Mouse (Mus musculus): Measurements from ENCODE around the gene 1110008P14Rik. TPM values are rescaled to one million over a fixed set of nuclear protein-coding genes. Genes with fewer than 3 reads are reported as not detected.

The 1110008P14Rik gene
- polyA plus RNA-seq, 1 experiment: 153 TPM

DNA sequence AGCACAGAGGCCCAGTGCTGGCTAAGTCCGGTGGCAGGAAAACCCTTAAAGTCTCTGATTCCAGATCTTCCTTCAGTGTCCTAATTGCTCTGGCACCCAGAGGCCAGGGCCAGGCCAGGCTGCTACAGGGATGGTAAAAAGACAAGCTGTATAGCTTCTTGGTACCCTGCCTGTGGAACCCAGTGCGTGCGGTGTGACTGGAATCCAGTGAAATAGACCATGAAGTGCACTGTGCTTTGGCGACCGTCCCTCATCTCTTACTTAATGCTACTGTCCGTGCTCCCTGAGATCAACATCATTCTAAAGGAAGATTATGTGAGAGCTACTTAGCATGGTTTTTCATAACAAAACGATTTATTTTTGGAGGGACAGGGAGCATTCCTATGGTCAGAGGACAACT, 29.7 kb upstream of the 1110008P14Rik start:
- TF ChIP-seq MYOG (IDR thresholded peaks at IDR 0.05; ENCODE audit: control insufficient read depth in 1 of 3, insufficient read depth in 1 of 3, insufficient read length in 2 of 3, low read depth in 2 of 3): no peak
- no peak for TF ChIP-seq REST (IDR thresholded peaks at IDR 0.05; ENCODE audit: insufficient read depth, insufficient read length)
- no peak for TF ChIP-seq POLR2A (IDR thresholded peaks at IDR 0.05; ENCODE audit: insufficient read length, low read depth)
- TF ChIP-seq USF1 (IDR thresholded peaks at IDR 0.05; ENCODE audit: low read depth): no peak
- TF ChIP-seq TCF3 (IDR thresholded peaks at IDR 0.05; ENCODE audit: insufficient read length, low read depth): no peak
- TF ChIP-seq MAX (IDR thresholded peaks at IDR 0.05; ENCODE audit: low read depth): no peak
- H3K79me2 ChIP-seq (ENCODE audit: control insufficient read depth, insufficient read depth): no peaks in the 10 kb centered on the region
- H3K4me3 ChIP-seq: no peak overlapping the region
- no peaks in the 10 kb centered on the region for H3K36me3 ChIP-seq (ENCODE audit: control insufficient read depth, insufficient read depth)
- no peak overlapping the region for H3K4me2 ChIP-seq (ENCODE audit: low read depth)
- no peak overlapping the region for H3ac ChIP-seq (ENCODE audit: control insufficient read depth, insufficient read length)
- no peaks in the 10 kb centered on the region for H3K27me3 ChIP-seq (ENCODE audit: control insufficient read depth, insufficient read depth, insufficient read length)

- Histone ChIP-seq H3K4me3 (no peak overlapping the region), H3K36me3 (ENCODE audit: control insufficient read depth, insufficient read depth) (no peaks in the 10 kb centered on the region), H3ac (ENCODE audit: control insufficient read depth, insufficient read length) (no peak overlapping the region), H3K4me2 (ENCODE audit: low read depth) (no peak overlapping the region), H3K27me3 (ENCODE audit: control insufficient read depth, insufficient read depth, insufficient read length) (no peaks in the 10 kb centered on the region), H3K79me2 (ENCODE audit: control insufficient read depth, insufficient read depth) (no peaks in the 10 kb centered on the region)
- TF ChIP-seq POLR2A (IDR thresholded peaks at IDR 0.05; ENCODE audit: insufficient read length, low read depth): no peak
- no peak for TF ChIP-seq USF1 (IDR thresholded peaks at IDR 0.05; ENCODE audit: low read depth)
- no peak for TF ChIP-seq POLR2AphosphoS2 (IDR thresholded peaks at IDR 0.05; ENCODE audit: insufficient read length, low read depth)
- TF ChIP-seq CEBPB (IDR thresholded peaks at IDR 0.05; ENCODE audit: insufficient read depth, poor library complexity, severe bottlenecking): no peak
- no peak for TF ChIP-seq MYOG (IDR thresholded peaks at IDR 0.05; ENCODE audit: control insufficient read depth in 1 of 3, insufficient read depth in 1 of 3, insufficient read length in 2 of 3, low read depth in 2 of 3)
- TF ChIP-seq REST (IDR thresholded peaks at IDR 0.05; ENCODE audit: insufficient read depth, insufficient read length): no peak
- no peak for TF ChIP-seq TCF3 (IDR thresholded peaks at IDR 0.05; ENCODE audit: insufficient read length, low read depth)
- TF ChIP-seq MYOD1 (IDR thresholded peaks at IDR 0.05; ENCODE audit: control insufficient read depth in 1 of 3, insufficient read length in 2 of 3, low read depth in 2 of 3): no peak
Measured at GRCm38 (mm10) chr2:32408429-32409424, 27.0 kb upstream of the 1110008P14Rik start.

DNA sequence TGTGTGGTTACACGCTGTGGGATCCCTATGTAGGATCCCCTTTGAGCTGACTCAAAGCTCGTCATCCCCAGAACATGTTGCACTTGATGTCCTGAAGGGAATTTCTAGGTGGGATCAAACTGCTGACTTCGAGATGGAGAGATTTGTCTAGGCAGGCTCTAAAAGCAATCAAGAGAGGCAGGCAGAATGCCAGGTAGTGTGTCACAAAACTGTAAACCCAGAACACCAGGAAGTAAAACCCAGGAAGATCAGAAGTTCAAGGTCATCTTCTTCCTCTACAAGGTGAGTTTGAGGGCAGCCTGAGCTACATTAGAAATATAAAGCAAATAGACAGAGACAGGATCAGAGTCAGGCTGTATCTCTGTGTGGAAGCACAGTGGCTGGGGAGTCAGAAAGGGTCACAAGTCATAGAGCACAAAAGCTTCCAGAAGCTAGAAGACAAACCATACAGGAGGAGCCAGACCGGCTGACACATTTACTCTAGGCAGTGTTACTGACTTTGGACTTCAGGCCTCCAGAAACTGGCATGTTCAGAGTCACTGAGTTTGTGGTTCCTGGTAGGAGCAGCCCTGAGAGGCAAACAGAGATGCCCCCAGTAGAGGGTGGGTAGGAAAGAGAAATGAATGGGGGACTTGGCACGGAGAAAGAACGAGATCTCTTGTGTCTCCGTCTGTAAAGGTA, 25.5 kb upstream of the 1110008P14Rik start:
- H3K4me3 ChIP-seq: no peak overlapping the region
- H3K4me2 ChIP-seq (ENCODE audit: low read depth): no peak overlapping the region
- H3K79me2 ChIP-seq (ENCODE audit: control insufficient read depth, insufficient read depth): no peaks in the 10 kb centered on the region
- TF ChIP-seq SRF (IDR thresholded peaks at IDR 0.05; ENCODE audit: control insufficient read depth, insufficient read length, low read depth) (no peak), REST (IDR thresholded peaks at IDR 0.05; ENCODE audit: insufficient read depth, insufficient read length) (no peak), TCF3 (IDR thresholded peaks at IDR 0.05; ENCODE audit: insufficient read length, low read depth) (no peak), MYOG (IDR thresholded peaks at IDR 0.05; ENCODE audit: control insufficient read depth in 1 of 3, insufficient read depth in 1 of 3, insufficient read length in 2 of 3, low read depth in 2 of 3) (no peak), CEBPB (IDR thresholded peaks at IDR 0.05; ENCODE audit: insufficient read depth, poor library complexity, severe bottlenecking) (no peak), POLR2AphosphoS2 (IDR thresholded peaks at IDR 0.05; ENCODE audit: insufficient read length, low read depth) (no peak), MAX (IDR thresholded peaks at IDR 0.05; ENCODE audit: low read depth) (no peak), TCF12 (IDR thresholded peaks at IDR 0.05; ENCODE audit: insufficient read depth, poor library complexity, severe bottlenecking) (no peak), USF1 (IDR thresholded peaks at IDR 0.05; ENCODE audit: low read depth) (no peak), E2F4 (IDR thresholded peaks at IDR 0.05; ENCODE audit: insufficient read depth) (no peak), MYOD1 (IDR thresholded peaks at IDR 0.05; ENCODE audit: control insufficient read depth in 1 of 3, insufficient read length in 2 of 3, low read depth in 2 of 3) (no peak), POLR2A (IDR thresholded peaks at IDR 0.05; ENCODE audit: insufficient read length, low read depth) (no peak)
- H3ac ChIP-seq (ENCODE audit: control insufficient read depth, insufficient read length): no peak overlapping the region
- H3K27me3 ChIP-seq (ENCODE audit: control insufficient read depth, insufficient read depth, insufficient read length): no peaks in the 10 kb centered on the region
- H3K36me3 ChIP-seq (ENCODE audit: control insufficient read depth, insufficient read depth): no peaks in the 10 kb centered on the region

- Histone ChIP-seq H3K27me3 (ENCODE audit: control insufficient read depth, insufficient read depth, insufficient read length) (no peaks in the 10 kb centered on the region), H3K36me3 (ENCODE audit: control insufficient read depth, insufficient read depth) (no peaks in the 10 kb centered on the region), H3K4me3 (no peak overlapping the region), H3K4me2 (ENCODE audit: low read depth) (no peak overlapping the region), H3K79me2 (ENCODE audit: control insufficient read depth, insufficient read depth) (no peaks in the 10 kb centered on the region), H3ac (ENCODE audit: control insufficient read depth, insufficient read length) (no peak overlapping the region)
- no peak for TF ChIP-seq TCF12 (IDR thresholded peaks at IDR 0.05; ENCODE audit: insufficient read depth, poor library complexity, severe bottlenecking)
- TF ChIP-seq SRF (IDR thresholded peaks at IDR 0.05; ENCODE audit: control insufficient read depth, insufficient read length, low read depth): no peak
- TF ChIP-seq USF1 (IDR thresholded peaks at IDR 0.05; ENCODE audit: low read depth): no peak
- no peak for TF ChIP-seq E2F4 (IDR thresholded peaks at IDR 0.05; ENCODE audit: insufficient read depth)
- TF ChIP-seq MAX (IDR thresholded peaks at IDR 0.05; ENCODE audit: low read depth): no peak
- TF ChIP-seq REST (IDR thresholded peaks at IDR 0.05; ENCODE audit: insufficient read depth, insufficient read length): no peak
- no peak for TF ChIP-seq TCF3 (IDR thresholded peaks at IDR 0.05; ENCODE audit: insufficient read length, low read depth)
- no peak for TF ChIP-seq POLR2AphosphoS2 (IDR thresholded peaks at IDR 0.05; ENCODE audit: insufficient read length, low read depth)
- TF ChIP-seq MYOD1 (IDR thresholded peaks at IDR 0.05; ENCODE audit: control insufficient read depth in 1 of 3, insufficient read length in 2 of 3, low read depth in 2 of 3): no peak
- TF ChIP-seq POLR2A (IDR thresholded peaks at IDR 0.05; ENCODE audit: insufficient read length, low read depth): no peak
Measured at GRCm38 (mm10) chr2:32404663-32405062, 22.9 kb upstream of the 1110008P14Rik start.

Data from myocyte (in vitro differentiated cells).